Mouse (Mus musculus): ENCODE data around the gene Tnfrsf14. TPM values are rescaled to one million over a fixed set of nuclear protein-coding genes. Genes with fewer than 3 reads are reported as not detected.

Tnfrsf14 gene
- polyA plus RNA-seq, 1 experiment from 2014 or later: 20.0 TPM

- WGBS (ENCODE audit: insufficient replicate concordance): under 1% methylated on average over 16 of the region's 16 CpGs
- H3K4me3 ChIP-seq (ENCODE audit: low read depth, low read length): peak overlapping the region; percentile 57
- no peaks in the 10 kb centered on the region for H3K27me3 ChIP-seq (ENCODE audit: insufficient read depth, low read length)
- peak overlapping the region; percentile 29 for H3K27ac ChIP-seq (ENCODE audit: low read depth)
- no peaks in the 10 kb centered on the region for H3K36me3 ChIP-seq (replicated peaks; ENCODE audit: insufficient read depth, low read length)
- peak overlapping the region; percentile 89 for H3K4me2 ChIP-seq (ENCODE audit: low read depth, low read length)
- no peak for TF ChIP-seq CTCF (IDR thresholded peaks at IDR 0.05; ENCODE audit: low read depth)
- no peak; the same call in 1 of the 2 replicates for TF ChIP-seq EP300 (IDR thresholded peaks at IDR 0.05; ENCODE audit: low read depth)
- no peaks in the 10 kb centered on the region for H3K9me3 ChIP-seq (ENCODE audit: low read length)
- H3K9ac ChIP-seq (replicated peaks): peak overlapping the region; percentile 62
- peak; percentile 93 for ATAC-seq
- peak; percentile 86 for DNase-seq
- H3K4me1 ChIP-seq (ENCODE audit: insufficient read depth): peaks cover 24% of the 10 kb centered on the region
Measured at GRCm38 (mm10) chr4:154904185-154905071, 23.9 kb downstream of the Tnfrsf14 start.

DNA sequence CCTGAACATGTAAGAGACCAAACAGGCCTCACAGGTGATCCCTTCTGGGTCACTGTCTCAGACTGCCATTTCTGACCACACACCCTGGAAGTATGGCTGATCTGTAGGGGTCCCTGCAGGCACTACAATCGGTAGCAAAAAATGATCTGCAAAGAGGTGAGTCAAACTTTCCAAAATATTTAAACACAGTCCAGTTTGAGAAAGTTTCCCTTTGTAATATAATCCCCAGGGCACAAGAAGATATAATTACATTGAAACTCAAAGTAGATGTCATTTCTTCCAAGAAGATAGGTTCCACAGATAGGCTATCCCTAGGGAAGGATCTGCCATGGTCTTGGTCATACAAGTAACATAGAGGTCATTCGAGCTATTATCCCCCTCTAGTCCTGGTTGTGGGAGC, 26.0 kb downstream of the Tnfrsf14 start:
- DNase-seq (no peak), ATAC-seq (no peak)
- no peaks in the 10 kb centered on the region for H3K27me3 ChIP-seq (ENCODE audit: insufficient read depth, low read length)
- peaks cover 28% of the 10 kb centered on the region for H3K4me1 ChIP-seq (ENCODE audit: insufficient read depth)
- 84% methylated on average over 2 of the region's 2 CpGs for WGBS (ENCODE audit: insufficient replicate concordance)
- H3K27ac ChIP-seq (ENCODE audit: low read depth): no peak overlapping the region
- no peak overlapping the region for H3K9ac ChIP-seq (replicated peaks)
- H3K4me2 ChIP-seq (ENCODE audit: low read depth, low read length): no peak overlapping the region
- TF ChIP-seq EP300 (IDR thresholded peaks at IDR 0.05; ENCODE audit: low read depth): no peak
- TF ChIP-seq CTCF (IDR thresholded peaks at IDR 0.05; ENCODE audit: low read depth): no peak
- no peak overlapping the region for H3K4me3 ChIP-seq (ENCODE audit: low read depth, low read length)
- H3K36me3 ChIP-seq (replicated peaks; ENCODE audit: insufficient read depth, low read length): no peaks in the 10 kb centered on the region
- no peaks in the 10 kb centered on the region for H3K9me3 ChIP-seq (ENCODE audit: low read length)

DNA sequence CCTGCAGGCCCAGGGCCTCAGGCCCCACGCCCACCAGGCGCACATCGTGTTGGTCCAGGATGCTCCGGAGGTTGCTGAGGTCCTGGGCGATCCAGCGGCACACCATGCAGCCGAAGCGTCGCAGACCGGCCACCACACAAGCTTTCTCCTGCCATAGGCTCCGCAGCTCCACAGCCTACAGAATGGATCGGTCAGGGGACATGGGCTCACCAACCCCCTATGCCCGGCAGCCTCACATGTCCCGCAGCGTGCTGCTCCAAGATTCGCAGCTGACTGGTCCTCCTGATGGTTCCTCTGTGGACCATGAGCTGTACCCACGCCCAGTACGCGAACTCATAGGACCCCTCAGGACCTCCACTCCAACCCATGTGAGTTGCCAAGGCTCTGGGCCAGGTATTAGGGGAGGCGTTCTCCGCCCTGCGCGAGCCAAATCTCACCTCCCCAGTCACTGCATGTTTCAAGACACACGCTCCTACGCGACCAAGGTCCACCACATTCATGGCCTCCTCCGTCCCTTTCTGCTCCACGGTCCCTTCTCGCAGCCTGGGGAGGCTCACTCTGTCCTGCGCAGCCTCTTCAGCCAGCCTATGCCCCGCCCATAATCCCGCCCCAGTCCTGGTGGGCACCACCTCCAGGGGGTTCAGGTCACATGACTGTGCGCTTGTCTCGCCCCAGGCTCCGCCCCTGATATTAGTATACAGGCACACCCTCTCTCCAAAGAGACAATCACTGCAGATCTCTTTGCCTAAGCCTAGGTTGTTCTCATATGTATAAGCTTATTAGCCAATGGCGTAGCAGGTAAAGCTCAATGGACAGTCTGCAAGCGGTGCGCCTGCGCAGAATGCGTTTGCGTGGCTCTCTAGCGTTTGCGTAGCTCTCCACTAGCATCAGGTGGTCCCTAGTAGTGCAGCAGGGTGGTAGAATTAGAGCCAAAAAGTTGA, 29.6 kb downstream of the Tnfrsf14 start, which contains the start of gene Fam213b:
Gene Fam213b (minus strand): TSS at position 630 of the 941 bp plus-strand sequence.
- Histone ChIP-seq H3K9ac (replicated peaks) (peak within 1 kb of the TSS; percentile 56), H3K4me3 (ENCODE audit: low read depth, low read length) (peak within 1 kb of the TSS; percentile 48), H3K27me3 (ENCODE audit: insufficient read depth, low read length) (no peaks in the 10 kb centered on the region), H3K4me1 (ENCODE audit: insufficient read depth) (peaks cover 17% of the 10 kb centered on the region), H3K27ac (ENCODE audit: low read depth) (no peak within 1 kb of the TSS), H3K36me3 (replicated peaks; ENCODE audit: insufficient read depth, low read length) (no peaks in the 10 kb centered on the region), H3K9me3 (ENCODE audit: low read length) (no peaks in the 10 kb centered on the region), H3K4me2 (ENCODE audit: low read depth, low read length) (peak within 1 kb of the TSS; percentile 97)
- TF ChIP-seq EP300 (IDR thresholded peaks at IDR 0.05; ENCODE audit: low read depth) (no peak), CTCF (IDR thresholded peaks at IDR 0.05; ENCODE audit: low read depth) (no peak)
- whole genome bisulfite sequencing (ENCODE audit: insufficient replicate concordance): 7% methylated on average over 43 of the region's 43 CpGs
- ATAC-seq (peak; percentile 95), DNase-seq (peak; percentile 89)

GRCm38 (mm10) chr4:154897676-154898465, 30.5 kb downstream of the Tnfrsf14 start:
- ATAC-seq: no peak
- DNase-seq: no peak

GRCm38 (mm10) chr4:154895549-154895948, 32.8 kb downstream of the Tnfrsf14 start:
- no peak overlapping the region for H3K4me2 ChIP-seq (ENCODE audit: low read depth, low read length)
- no peaks in the 10 kb centered on the region for H3K27me3 ChIP-seq (ENCODE audit: insufficient read depth, low read length)
- H3K9me3 ChIP-seq (ENCODE audit: low read length): no peaks in the 10 kb centered on the region
- no peaks in the 10 kb centered on the region for H3K36me3 ChIP-seq (replicated peaks; ENCODE audit: insufficient read depth, low read length)
- no peak overlapping the region for H3K9ac ChIP-seq (replicated peaks)
- H3K4me1 ChIP-seq (ENCODE audit: insufficient read depth): peaks cover 17% of the 10 kb centered on the region
- TF ChIP-seq EP300 (IDR thresholded peaks at IDR 0.05; ENCODE audit: low read depth) (no peak), CTCF (IDR thresholded peaks at IDR 0.05; ENCODE audit: low read depth) (no peak)
- H3K27ac ChIP-seq (ENCODE audit: low read depth): no peak overlapping the region
- no peak overlapping the region for H3K4me3 ChIP-seq (ENCODE audit: low read depth, low read length)
- WGBS (ENCODE audit: insufficient replicate concordance): 75% methylated on average over 5 of the region's 5 CpGs
- DNase-seq: no peak
- no peak for ATAC-seq

More at GRCm38 (mm10) chr4:154897676-154898465, 30.5 kb downstream of the Tnfrsf14 start:
- Histone ChIP-seq H3K27me3 (ENCODE audit: insufficient read depth, low read length) (no peaks in the 10 kb centered on the region), H3K9ac (replicated peaks) (peak overlapping the region; percentile 56; the same call in 1 of the 2 replicates), H3K27ac (ENCODE audit: low read depth) (no peak overlapping the region), H3K4me2 (ENCODE audit: low read depth, low read length) (peak overlapping the region; percentile 97), H3K4me1 (ENCODE audit: insufficient read depth) (peaks cover 17% of the 10 kb centered on the region), H3K9me3 (ENCODE audit: low read length) (no peaks in the 10 kb centered on the region), H3K4me3 (ENCODE audit: low read depth, low read length) (peak overlapping the region; percentile 48), H3K36me3 (replicated peaks; ENCODE audit: insufficient read depth, low read length) (no peaks in the 10 kb centered on the region)
- TF ChIP-seq EP300 (IDR thresholded peaks at IDR 0.05; ENCODE audit: low read depth): no peak
- TF ChIP-seq CTCF (IDR thresholded peaks at IDR 0.05; ENCODE audit: low read depth): no peak
- WGBS (ENCODE audit: insufficient replicate concordance): 67% methylated on average over 6 of the region's 6 CpGs

All from liver, postnatal 0 days (tissue).